Mouse (Mus musculus) forelimb bud, embryonic 11.5 days (tissue): ENCODE measurements at regions not wholly inside any gene's neighbourhood (a gene's known extent, or its start where the extent isn't known, plus 50 kb on each side); places are given as distances from the start of the nearest gene placed in this dataset.

Experiments
- DNase-seq: peaks from one replicate; pipeline ENCODE4 v3.0.0-alpha.2; 2012; ENCODE audit warnings: low read depth, low spot score

DNA sequence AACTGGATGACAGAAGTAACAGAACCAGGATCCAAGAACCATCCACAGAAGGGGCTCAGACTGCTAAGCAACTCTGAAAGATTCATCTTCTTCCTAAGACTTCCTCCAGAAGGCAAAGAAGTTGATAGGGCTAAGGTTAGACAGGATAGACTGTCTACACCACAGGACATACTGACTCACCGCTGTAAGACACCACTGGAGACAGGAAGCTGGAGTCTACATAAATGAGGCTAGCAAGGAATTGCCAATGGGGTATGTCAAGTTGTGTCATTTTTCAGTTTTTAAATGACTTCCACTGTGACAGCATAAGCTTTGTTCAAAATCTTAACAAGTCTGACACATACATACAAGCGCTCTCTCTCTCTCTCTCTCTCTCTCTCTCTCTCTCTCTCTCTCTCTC is 645.4 kb upstream of the Gm10131 start:
- DNase-seq, result no peak

DNA sequence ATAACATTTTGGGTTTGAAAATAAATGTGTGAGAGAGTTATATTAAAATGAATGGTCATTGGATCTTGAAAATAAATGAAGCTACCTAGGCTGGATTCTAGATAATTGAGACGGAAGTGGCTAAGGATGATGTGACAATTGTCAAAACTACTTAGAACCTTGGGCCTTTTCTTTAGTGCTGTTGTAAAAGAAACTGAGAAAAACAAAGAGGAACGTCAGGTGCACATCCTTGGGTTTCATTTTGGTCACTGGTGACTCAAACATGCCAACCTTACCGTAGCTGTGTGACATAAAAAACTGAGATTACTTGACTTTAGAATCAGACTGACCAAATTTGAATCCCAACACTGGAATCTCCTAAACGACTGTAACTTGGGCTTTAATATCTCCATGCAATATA is 644.6 kb upstream of the Gm10131 start:
- no peak for DNase-seq

DNA sequence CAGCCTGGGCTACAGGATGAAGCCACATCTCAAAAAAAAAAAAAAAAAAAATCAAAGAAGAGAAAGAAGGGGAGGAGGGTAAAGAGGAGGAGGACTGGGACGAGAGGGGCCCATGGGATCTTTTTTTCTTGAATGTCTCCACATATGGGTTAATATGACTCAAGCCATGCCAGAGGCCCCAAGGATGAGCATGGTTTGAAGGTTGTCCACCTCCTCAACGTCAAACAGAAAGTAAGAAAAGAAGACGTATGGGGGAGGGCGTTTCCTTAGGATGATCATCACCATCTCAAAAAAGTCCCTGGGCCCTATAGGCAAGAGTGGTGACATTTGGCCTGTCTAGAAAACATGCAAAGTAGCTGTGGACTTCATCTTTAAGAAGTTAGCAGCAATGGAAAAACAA is 643.9 kb upstream of the Gm10131 start:
- DNase-seq, result no peak

DNA sequence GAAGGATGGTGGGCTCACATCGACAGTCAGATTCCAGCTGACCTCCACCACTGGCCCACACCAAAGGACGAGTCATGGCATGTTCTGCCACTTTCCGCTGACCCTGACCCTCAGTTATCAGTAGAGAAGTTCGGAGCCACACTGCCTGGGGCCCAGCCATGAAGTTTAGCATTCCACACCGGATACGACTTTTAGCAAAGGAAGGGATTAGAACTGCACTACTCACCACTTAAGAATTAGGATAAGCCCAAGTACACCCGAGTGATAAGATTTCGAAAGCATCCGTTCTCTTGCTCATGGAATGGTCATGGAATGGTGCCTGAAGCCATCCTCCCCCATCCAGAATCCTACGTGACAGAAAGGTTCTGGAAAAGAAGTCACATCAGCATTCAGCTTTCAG is 641.5 kb upstream of the Gm10131 start:
- DNase-seq, result no peak

DNA sequence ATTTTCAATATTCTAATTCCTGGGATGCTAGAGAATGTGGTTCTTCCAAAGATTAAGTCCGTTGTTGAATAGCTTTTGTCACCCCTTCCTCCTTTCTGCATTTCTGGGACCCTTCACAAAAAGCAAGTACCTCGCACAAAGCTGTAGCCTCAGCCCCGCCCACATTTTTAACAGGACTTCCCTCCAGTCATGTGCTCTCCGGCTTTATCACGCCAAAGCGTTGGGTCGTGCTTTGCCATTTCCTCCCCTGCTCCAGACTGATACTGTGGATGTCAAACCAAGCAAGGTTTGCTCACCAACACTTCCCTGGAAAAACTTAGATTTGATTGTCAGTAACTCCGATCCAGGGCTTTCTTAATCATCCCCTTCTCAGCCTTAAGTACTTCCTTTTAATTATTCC is 637.0 kb upstream of the Gm10131 start:
- DNase-seq, result no peak

DNA sequence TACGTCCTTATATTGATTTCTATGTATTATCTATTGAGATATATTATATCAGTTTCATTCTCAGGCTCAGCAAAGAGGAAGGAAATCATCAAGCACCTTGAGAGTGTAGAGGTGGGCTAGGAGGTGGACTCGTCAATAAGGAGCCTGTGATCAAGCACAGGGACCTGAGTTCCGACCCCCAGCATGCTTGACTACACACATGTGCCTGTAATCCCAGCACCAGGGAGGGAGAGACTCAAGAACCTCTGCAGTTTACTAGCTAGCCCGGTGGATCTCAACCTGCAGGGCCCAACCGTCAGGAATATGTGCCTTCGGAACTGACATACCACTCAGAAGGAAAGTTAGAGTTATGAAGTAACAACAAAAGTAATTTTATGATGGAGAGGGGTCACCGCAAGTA is 634.2 kb upstream of the Gm10131 start:
- DNase-seq, result no peak

DNA sequence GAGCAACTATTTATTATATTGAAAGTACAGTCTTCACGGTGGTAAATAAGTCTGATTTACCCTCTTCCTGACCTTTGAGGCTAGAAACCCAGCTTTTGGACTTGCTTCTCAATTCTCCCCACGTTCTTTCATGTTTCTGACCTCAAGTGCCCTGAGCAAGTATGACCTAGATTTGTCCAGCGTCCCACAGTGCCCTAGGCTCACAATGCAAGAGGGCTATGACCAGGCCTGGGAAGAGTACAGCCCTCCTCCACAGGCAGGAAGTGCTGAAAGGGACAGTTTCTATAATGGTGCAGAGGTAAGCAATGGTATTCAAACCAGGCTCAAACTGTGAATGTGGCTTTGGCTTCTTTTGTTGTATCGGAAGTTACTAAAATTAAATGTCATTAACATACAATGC is 633.1 kb upstream of the Gm10131 start:
- no peak for DNase-seq

DNA sequence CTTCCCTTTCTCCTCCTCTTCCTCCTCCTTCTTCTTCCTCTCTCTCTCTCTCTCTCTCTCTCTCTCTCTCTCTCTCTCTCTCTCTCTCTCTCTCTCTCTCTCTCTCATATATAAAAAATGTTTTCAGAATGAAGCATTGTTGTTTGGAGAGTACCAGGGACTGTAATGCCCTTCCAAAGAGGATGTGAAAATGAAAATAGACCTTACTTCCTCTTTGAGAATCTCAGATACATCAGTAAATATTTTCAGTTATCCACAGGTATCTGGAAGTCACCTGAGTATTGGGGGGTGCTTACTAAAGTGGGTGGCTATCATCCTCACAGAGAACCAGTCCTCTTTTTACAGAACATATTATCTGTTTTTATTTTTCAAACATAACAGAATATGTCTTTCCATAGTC is 632.6 kb upstream of the Gm10131 start:
- no peak for DNase-seq

DNA sequence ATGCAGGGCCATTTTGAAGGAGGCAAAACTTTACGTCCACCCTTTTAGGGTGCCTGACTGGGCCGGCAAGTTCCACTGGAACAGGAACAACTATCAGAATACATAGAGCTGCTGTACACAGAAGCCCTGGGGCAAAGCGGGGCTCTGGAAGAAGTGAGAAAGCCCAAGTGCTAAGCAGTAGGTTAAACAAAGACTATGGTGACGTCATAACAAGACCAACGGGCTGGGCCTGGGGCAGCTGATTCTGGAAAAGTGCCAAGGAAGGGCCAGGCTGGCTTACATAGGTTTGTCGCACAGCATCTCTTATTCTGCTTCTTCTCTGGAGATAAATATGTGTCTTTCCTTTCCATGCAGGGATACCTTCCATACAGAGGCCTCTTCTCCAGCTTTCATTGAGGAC is 631.6 kb upstream of the Gm10131 start:
- DNase-seq, result no peak

DNA sequence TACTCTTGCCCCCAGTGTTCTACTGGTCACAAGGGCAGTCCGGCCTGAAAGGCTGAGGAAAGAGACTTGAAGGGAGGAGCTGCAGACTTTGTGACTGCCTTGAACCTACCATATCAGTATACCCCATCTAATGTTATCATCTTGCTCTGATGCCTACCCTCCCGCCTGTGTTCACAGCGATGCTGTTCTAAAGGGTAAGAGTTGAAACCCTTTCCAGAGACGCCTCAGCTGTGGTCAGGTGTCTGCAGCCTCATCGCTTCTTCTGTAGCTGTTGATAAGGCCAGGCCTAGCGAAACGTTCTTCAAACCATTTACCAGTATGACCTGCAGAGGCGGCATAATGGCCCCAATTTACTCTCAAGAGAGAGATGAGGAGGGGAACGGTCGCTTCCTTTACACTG is 629.3 kb upstream of the Gm10131 start:
- no peak for DNase-seq

DNA sequence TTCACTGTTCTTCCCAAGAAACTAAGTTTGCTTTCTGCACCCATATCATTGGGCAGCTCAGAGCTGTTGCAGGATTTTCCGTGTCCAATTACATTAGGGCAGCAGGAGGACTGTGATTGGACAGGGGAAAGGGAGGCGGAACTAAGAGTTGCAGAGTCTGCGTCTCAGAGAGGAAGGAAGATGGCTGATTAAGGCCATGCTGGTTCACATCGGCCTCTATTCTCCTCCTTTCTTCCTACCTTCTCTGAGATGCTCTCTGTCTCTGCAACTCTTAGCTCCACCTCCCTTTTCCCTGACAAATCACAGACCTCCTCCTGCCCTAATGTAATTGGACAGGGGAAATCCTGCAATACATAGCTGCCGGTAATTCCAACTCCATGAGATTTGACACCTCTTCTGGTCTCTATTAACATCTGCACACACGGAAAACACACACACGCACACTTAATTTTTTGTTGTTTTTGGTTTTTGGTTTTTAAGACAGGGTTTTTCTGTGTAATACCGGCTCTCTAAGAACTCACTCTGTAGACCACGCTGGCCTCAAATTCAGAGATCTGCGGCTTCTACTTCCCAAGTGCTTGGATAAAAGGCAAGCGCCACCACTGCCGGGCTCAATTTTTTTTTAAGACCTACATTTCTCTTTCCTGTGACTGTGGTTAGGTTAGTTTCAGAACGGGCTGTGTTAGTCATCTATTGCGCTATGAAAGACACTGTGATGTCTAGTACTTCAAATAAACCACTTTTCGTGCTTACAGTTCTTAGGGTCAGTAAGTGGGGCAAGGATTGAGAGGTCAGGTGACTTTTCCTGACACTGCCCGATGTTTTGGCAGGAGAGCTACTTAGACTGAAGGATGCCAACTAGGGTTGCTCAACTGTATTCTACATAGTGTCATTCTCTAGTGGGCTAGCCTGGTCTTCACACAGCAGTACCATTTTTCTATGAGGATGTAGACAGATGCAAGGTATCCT is 628.6 kb upstream of the Gm10131 start:
- no peak for DNase-seq

DNA sequence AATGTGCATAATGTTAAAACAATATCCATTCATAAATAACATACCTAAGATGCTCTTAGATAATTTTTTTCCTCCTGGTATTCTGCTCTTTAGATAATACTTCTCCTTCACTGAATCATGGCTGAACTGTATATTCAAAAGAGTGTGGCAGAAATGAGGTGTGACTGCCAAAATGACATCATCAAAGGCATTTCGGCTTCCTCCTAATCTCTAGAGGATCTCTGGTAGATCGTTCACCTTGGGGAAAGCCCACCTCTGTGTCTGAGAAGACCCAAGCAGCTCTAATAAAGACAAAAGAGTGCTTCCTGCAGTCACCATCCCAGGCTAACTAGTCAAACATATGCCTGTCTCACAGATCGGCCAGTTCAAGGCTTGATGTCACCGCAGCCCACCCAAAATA is 624.7 kb upstream of the Gm10131 start:
- DNase-seq, result no peak

DNA sequence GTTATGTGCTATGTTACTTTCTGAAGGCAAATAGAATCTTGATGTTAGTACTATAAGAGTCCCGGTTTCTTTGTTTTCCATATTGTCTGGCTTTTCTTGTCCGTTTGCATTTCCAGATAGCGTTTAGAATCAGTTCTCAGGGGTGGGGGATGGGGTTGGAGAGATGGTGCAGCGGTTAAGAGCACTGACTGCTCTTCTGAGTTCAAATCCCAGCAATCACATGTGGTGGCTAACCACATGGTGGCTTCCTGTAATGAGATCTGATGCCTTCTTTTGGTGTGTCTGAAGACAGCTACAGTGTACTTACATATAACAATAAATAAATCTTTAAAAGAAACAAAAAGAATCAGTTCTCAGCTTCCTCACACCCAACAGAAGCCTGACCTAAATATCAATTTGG is 623.5 kb upstream of the Gm10131 start:
- no peak for DNase-seq

DNA sequence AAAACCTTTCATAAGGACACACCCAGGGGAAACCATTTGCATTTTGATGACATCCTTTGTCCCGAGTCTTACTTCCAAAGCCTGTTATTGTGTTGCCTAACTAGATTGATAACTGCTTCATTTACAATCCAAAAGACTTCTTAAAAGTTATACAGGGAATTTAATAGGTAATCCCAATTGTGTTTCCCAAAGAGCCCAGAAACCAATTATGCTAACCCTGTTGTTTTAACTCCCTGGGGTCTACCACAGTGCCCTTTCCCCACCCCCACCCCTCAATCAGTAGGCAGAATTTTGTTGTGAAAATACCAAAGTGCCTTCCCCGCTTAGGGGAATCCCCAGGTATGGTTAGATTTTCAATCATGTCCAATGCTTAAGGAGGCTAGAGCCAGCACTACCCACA is 621.3 kb upstream of the Gm10131 start:
- no peak for DNase-seq

DNA sequence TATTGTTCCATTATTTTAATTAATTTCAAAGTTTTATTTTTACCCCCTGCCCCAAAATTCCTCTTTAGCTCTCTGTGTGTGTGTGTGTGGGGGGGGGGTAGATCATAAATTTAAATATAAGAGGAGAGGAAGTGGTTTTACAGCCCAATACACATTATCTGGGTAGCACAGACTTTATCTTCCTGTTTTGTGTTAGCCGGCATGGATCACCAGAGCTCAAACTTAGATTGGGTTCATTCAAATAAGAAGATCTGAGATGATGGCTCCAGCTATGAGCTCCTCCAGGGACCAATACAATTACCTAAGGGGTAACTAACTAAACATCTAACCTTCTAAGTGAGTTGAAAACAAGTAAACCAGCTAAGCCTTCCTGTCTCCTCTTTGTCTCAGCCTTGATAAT is 620.8 kb upstream of the Gm10131 start:
- DNase-seq, result no peak

DNA sequence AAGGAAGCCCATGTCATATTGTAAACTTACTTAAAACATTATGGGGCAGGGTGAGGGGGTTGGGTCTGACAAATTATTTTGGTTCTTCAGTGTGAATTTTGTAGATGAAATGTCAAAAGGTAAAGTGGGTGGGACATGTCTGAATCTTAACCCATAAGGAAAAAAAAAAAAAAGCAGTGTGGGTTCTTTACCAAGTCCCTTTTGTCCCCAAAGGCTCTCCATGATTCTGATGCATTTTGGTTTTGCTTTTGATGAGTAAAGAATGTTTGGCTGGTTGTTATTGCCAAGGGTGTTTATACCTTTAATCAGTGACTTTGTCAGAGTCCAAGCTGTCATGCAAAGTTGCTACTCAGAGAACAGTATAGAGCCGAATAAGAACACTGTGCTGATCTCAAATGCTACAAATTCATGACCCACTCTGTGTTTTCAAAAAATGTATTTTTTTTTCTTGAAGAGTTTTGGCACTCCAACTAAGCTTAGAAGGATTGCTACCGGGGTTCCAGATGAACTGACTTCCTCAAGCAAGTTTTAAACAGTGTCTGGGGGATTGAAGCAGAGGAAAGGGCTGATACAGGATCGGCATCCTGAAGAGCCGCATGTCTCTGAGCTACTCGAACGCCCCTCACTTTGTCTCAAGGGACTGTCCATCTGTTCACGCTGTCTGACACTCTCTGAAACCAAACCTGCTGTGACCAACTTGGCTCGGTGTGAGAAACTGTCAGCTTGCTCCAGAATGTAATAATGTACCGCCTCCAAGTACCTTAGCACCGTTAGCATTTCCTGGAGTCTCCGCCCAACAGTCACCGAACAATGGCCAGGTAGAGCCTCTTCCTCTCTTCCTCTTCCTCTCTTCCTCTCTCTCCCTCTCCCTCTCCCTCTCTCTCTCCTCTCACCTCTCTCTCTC is 619.8 kb upstream of the Gm10131 start:
- DNase-seq, result no peak

DNA sequence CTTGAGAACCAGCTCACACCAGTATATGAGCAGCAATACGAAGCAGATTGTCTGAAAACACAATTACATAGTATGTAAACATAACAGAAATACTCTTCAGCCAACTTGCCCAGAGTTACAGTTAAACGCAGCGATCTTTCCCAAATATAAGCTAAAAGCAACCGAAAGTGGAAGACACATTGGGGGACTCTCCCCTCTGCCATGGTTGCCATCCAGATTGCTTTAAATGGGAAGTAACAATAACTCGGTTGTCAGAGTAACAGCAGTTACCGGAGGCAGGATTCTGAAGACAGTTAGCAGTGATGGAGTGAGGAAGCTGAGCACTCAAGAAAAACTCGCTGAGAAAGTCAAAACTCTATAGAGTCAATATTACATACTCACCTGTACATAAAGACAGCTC is 618.0 kb upstream of the Gm10131 start:
- no peak for DNase-seq

DNA sequence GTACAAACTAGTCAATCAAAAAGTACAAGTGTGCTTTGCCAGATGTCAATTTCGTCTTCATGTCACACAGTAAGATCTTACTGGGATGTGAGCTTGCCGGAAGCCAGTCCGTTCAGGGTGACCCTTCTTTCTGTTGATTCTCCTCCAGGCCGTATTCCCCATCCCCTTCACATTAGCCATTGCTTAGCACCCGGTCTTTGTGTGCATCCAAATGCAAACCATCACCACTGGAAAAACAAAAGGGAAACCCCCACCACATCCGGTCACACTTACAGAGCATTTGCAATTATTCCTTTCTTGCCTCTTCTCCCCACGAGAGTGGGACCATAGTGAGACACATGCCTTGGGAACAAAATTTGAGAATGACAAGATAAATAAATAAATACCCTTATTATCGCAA is 616.2 kb upstream of the Gm10131 start:
- no peak for DNase-seq

DNA sequence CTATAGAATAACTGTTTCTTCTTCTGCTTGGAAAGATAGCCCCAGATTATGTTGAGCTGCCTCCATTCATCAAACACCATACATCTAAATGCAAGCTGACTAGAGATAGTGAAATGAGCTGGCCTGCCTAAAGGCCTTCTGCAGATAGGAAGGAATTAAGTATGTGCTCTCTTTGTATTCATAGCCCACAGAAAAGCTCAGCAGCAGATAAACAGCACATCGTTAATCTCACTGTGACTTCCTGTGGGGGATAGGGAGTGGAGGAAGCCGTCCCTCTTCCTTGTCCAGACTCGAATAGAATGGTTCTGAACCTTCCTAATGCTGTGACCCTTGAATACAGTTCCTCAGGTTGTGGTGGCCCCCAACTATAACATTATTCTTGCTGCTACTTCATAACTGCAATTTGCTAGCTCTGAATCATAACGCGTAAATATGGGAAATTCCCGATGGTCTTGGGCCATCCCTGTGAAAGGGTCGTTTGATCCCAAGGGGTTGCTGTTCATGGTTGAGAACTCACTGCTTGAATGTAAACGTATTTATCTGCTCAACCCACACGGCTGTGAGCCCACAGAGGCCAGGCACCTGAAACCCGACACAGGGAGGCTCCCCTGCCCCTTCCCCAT is 614.7 kb upstream of the Gm10131 start:
- no peak for DNase-seq

DNA sequence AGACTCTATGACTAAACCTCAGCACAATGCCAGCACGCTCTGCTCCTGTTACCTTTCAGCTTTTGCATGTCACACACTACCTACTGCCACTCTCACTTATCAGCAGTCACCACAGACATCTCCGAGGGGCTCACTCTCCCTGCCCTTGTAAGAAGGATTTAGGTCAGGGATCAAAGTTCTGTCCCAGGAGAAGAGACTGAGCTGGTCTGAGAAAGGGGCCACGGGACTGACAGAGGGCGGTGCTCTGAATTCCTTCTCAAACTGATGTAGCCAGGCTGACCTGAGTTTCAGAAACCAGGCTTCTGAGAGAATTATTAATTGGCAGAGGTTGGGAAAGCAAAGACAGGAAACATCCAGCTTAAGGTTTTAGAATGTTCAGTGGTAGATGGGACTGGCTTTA is 614.0 kb upstream of the Gm10131 start:
- no peak for DNase-seq

DNA sequence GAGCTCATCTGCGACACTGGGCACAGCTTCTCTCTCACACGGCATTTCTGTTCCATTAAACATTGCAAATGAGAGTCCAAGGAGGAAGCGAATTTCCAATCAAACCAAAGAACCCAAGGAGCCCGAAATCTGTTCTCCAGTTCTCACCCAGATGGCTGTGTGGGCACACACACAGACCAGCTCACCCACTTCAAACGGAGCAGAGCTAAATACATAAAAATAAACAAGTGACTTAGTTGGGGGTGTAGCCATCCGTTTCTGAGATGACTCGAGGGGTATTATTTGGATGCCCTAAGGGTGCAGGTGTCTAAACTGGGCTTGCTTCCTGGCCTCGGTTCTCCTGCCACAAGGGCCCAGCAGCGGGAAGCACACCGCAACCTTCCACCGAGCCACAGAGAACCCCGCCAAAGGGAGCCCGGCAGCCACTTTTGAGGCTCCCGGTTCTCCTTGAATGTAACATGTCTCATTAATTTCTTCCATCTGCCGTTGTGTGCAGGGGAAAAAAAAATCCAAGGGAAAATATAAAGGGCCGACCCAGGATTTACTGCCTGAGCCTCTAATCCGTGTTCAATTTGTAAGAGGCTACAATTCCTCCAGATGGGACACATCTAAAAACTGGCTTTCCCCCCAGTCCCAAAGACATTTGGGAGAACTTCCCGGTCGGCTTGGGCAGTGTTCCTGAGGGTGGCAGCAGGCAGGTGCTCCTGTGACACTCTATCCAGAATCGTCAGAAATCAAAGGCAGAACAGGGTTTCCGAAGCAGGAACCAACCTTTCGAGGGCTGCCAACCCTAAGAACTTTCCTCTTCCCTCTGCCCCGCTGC is 598.6 kb upstream of the Gm10131 start:
- no peak for DNase-seq
